Mouse (Mus musculus) lung, adult 2 months (tissue): ENCODE measurements around the gene Extl1.

ENCODE experiments used
- CTCF ChIP-seq: fragments of 200-500 bp; IDR thresholded peaks from 2 replicates; pipeline ENCODE4 v1.5.1; 2011; ENCODE audit warnings: mild to moderate bottlenecking, low read length, control low read depth; ENCODE audit not compliant: insufficient read depth
- POLR2A ChIP-seq: fragments of 200-500 bp; IDR thresholded peaks from 2 replicates; pipeline ENCODE4 v1.6.1; 2011; ENCODE audit warnings: low read depth, mild to moderate bottlenecking, control low read depth, low read length, borderline replicate concordance; ENCODE audit errors: extremely low read depth

DNA sequence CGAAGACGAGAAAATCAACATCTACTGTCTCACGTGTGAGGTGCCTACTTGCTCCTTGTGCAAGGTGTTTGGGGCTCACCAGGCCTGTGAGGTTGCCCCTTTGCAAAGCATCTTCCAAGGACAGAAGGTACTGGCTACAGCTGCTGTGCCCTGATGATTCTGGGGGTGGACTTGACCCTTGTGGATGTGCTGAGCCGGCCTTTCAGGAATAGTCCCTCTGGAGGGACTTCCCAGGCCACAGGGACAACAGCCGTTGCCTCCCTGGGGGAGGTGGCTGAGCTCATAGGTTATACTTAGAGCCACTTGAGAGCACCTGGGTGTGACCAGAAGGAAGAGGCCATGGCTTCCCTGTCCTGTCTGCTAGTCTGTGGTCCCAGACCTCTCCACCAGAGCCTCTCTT is 64.0 kb downstream of the Extl1 start:
- TF ChIP-seq CTCF = no peak
- TF ChIP-seq POLR2A = no peak
